Mouse (Mus musculus) liver, embryonic 12.5 days (tissue): ENCODE data around the gene Glis3. TPM values are rescaled to one million over a fixed set of nuclear protein-coding genes. Genes with fewer than 3 reads are reported as not detected.

Experiments
- ATAC-seq: fragments of 200-750 bp; cut with Nextera tagmentation; 2 replicates; pipeline ENCODE4 v1.8.0; 2017; ENCODE audit warnings: moderate number of reproducible peaks, mild to moderate bottlenecking, moderate library complexity
- H3K27ac ChIP-seq: fragments of 300-500 bp; sonication (generic); 2 replicates; pipeline ENCODE4 v1.5.1; 2016; ENCODE audit warnings: mild to moderate bottlenecking
- H3K27me3 ChIP-seq: fragments of 300-500 bp; sonication (generic); replicated peaks from 2 replicates; pipeline ENCODE4 v1.6.1; 2016; ENCODE audit warnings: mild to moderate bottlenecking, moderate library complexity
- H3K36me3 ChIP-seq: fragments of 300-500 bp; sonication (generic); 2 replicates; pipeline ENCODE4 v1.6.1; 2016; ENCODE audit warnings: mild to moderate bottlenecking, moderate library complexity
- H3K4me1 ChIP-seq: fragments of 300-500 bp; sonication (generic); 2 replicates; pipeline ENCODE4 v1.6.1; 2016
- H3K4me2 ChIP-seq: fragments of 300-500 bp; sonication (generic); 2 replicates; pipeline ENCODE4 v1.6.1; 2016; ENCODE audit warnings: mild to moderate bottlenecking, moderate library complexity
- H3K4me3 ChIP-seq: fragments of 300-500 bp; sonication (generic); 2 replicates; pipeline ENCODE4 v1.5.1; 2016; ENCODE audit warnings: mild to moderate bottlenecking, moderate library complexity
- H3K9ac ChIP-seq: fragments of 300-500 bp; sonication (generic); 2 replicates; pipeline ENCODE4 v1.6.1; 2016; ENCODE audit warnings: mild to moderate bottlenecking, moderate library complexity
- H3K9me3 ChIP-seq: fragments of 300-500 bp; sonication (generic); replicated peaks from 2 replicates; pipeline ENCODE4 v1.6.1; 2016; ENCODE audit warnings: mild to moderate bottlenecking, moderate library complexity
- WGBS: fragments of 180-500 bp; shearing (Covaris S2); methylation state at CpG from one replicate; pipeline ENCODE4 v1.1.7; 2016; ENCODE audit not compliant: insufficient replicate concordance; 5-methylcytosine and 5-hydroxymethylcytosine counted together
- polyA plus RNA-seq: library from polyadenylated mRNA; unstranded; fragments of >200 nt; fragmentation: Nextera tagmentation; extraction: Ambion mirVana; gene quantifications from 2 replicates; pipeline ENCODE4 v1.2.1, GENCODE M21; 2016

Glis3 gene
- polyA plus RNA-seq, 1 experiment from 2014 or later, result 0.44 TPM

- no peaks in the 10 kb centered on the region for H3K36me3 ChIP-seq
- no peak overlapping the region for H3K4me3 ChIP-seq
- no peak overlapping the region for H3K9ac ChIP-seq
- no peaks in the 10 kb centered on the region for H3K27me3 ChIP-seq
- no peak overlapping the region for H3K27ac ChIP-seq
- ATAC-seq, result no peak
- H3K4me2 ChIP-seq, result no peak overlapping the region
- H3K9me3 ChIP-seq, result no peaks in the 10 kb centered on the region
- 71% methylated on average over 9 of the region's 9 CpGs for WGBS
- no peaks in the 10 kb centered on the region for H3K4me1 ChIP-seq
These were observed 444.8 kb downstream of the Glis3 start for GRCm38 (mm10) chr19:28235096-28235495.

- Histone ChIP-seq H3K4me3 (no peak overlapping the region), H3K9ac (no peak overlapping the region), H3K4me1 (no peaks in the 10 kb centered on the region), H3K4me2 (no peak overlapping the region), H3K27ac (no peak overlapping the region), H3K27me3 (no peaks in the 10 kb centered on the region), H3K36me3 (no peaks in the 10 kb centered on the region), H3K9me3 (no peaks in the 10 kb centered on the region)
- no peak for ATAC-seq
- WGBS, result 79% methylated on average over 2 of the region's 2 CpGs
These were observed 445.2 kb downstream of the Glis3 start for GRCm38 (mm10) chr19:28234676-28235075.

GRCm38 (mm10) chr19:28231511-28231910 is 448.4 kb downstream of the Glis3 start:
- Histone ChIP-seq H3K36me3 (no peaks in the 10 kb centered on the region), H3K9me3 (no peaks in the 10 kb centered on the region), H3K27me3 (no peaks in the 10 kb centered on the region), H3K27ac (no peak overlapping the region), H3K4me1 (no peaks in the 10 kb centered on the region), H3K4me3 (no peak overlapping the region), H3K4me2 (no peak overlapping the region), H3K9ac (no peak overlapping the region)
- no peak for ATAC-seq
- WGBS, result 26% methylated on average over 3 of the region's 3 CpGs

- WGBS, result 68% methylated on average over 10 of the region's 10 CpGs
These were observed 452.4 kb downstream of the Glis3 start for GRCm38 (mm10) chr19:28227526-28227925.

GRCm38 (mm10) chr19:28225651-28226050 is 454.2 kb downstream of the Glis3 start:
- Histone ChIP-seq H3K27me3 (no peaks in the 10 kb centered on the region), H3K9me3 (no peaks in the 10 kb centered on the region), H3K4me3 (no peak overlapping the region), H3K36me3 (no peaks in the 10 kb centered on the region), H3K9ac (no peak overlapping the region), H3K4me2 (no peak overlapping the region), H3K4me1 (no peaks in the 10 kb centered on the region), H3K27ac (no peak overlapping the region)
- WGBS, result 67% methylated on average over 6 of the region's 6 CpGs
- no peak for ATAC-seq

More at GRCm38 (mm10) chr19:28227526-28227925, 452.4 kb downstream of the Glis3 start:
- ATAC-seq, result no peak
- Histone ChIP-seq H3K9me3 (no peaks in the 10 kb centered on the region), H3K9ac (no peak overlapping the region), H3K27me3 (no peaks in the 10 kb centered on the region), H3K36me3 (no peaks in the 10 kb centered on the region), H3K4me2 (no peak overlapping the region), H3K27ac (no peak overlapping the region), H3K4me1 (no peaks in the 10 kb centered on the region), H3K4me3 (no peak overlapping the region)

- H3K9me3 ChIP-seq, result no peaks in the 10 kb centered on the region
- H3K27ac ChIP-seq, result no peak overlapping the region
- ATAC-seq, result no peak
- no peak overlapping the region for H3K9ac ChIP-seq
- no peak overlapping the region for H3K4me3 ChIP-seq
- H3K4me1 ChIP-seq, result no peaks in the 10 kb centered on the region
- H3K36me3 ChIP-seq, result no peaks in the 10 kb centered on the region
- no peak overlapping the region for H3K4me2 ChIP-seq
- no peaks in the 10 kb centered on the region for H3K27me3 ChIP-seq
- 71% methylated on average over 4 of the region's 4 CpGs for WGBS
These were observed 468.2 kb downstream of the Glis3 start for GRCm38 (mm10) chr19:28211630-28212029.

Other genes with a start within 250 kb of the Glis3 start
- 0.04 and 0.06 TPM in 2 replicates for gene Slc1a1, start 155.0 kb upstream of the Glis3 start, polyA plus RNA-seq